ENCODE assay signal across 11 mouse cellular contexts in the genomic region with DNA sequence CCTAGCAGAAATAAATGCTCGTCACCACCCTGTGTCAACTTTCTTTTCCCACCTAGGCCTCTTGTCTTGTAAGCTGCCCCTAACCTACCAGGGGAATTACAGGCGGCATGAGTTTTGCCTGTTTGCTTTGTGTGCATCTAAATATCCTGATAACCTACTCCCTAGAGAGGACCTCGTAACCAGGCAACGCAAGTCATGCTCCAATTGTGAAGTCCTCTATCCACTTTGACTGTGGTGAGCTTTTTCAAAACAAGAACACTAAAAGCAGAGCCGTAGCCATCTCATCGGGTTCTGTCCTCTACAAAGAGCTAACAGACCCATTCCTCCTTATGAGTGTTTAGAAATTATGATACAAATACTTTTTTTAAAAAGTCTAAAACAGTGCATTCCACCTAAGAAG.
DNase-seq lines count a peak whose midpoint lies in the region; ATAC-seq and TF ChIP-seq lines count a peak whose summit lies in the region.
"Had no signal": no experiment of that assay in that cellular context is flagged by ENCODE, and none has a peak within 500 bp of the region (broad histone marks: within the 10 kb centered on the region; RNA-seq: fewer than 3 reads in every experiment).

No protein-coding gene starts in this region.

- H3K36me3 ChIP-seq in heart, embryonic 10.5 days = no peaks in the 10 kb centered on the region
- H3K36me3 ChIP-seq in liver, adult 2 months (ENCODE audit: control insufficient read depth, insufficient read depth, low read length) = no peaks in the 10 kb centered on the region
- no peaks in the 10 kb centered on the region for H3K36me3 ChIP-seq in liver, embryonic 12.5 days
- no peaks in the 10 kb centered on the region for H3K36me3 ChIP-seq in CH12.LX (replicated peaks in 1 of 2; ENCODE audit: control insufficient read depth in 1 of 2, insufficient read depth in 1 of 2, low read length in 1 of 2)
- H3K36me3 ChIP-seq in limb, embryonic 13.5 days = no peaks in the 10 kb centered on the region
- no peaks in the 10 kb centered on the region for H3K36me3 ChIP-seq in forebrain, embryonic 14.5 days (ENCODE audit: control insufficient read depth, insufficient read depth, low read length)
- H3K36me3 ChIP-seq: midbrain, embryonic 12.5 days had no signal

- in situ Hi-C loops in CH12.LX (cut with MboI; ENCODE audit: low pct_ligation_motif_present, low pct_unique_long_range_greater_than_20kb, low sequenced_read_pairs) = no loop called here

- dilution Hi-C loops in CH12.LX (cut with MboI; ENCODE audit: extremely low pct_ligation_motif_present, extremely low pct_unique_long_range_greater_than_20kb, low sequenced_read_pairs) = no loop called here

- H3K4me3 ChIP-seq in heart, embryonic 10.5 days = no peak overlapping the region
- no peak overlapping the region for H3K4me3 ChIP-seq in liver, adult 2 months (ENCODE audit: insufficient read depth, low read depth, low read length)
- no peak overlapping the region for H3K4me3 ChIP-seq in liver, embryonic 12.5 days
- H3K4me3 ChIP-seq in CH12.LX (replicated peaks in 1 of 3; ENCODE audit: low read depth in 2 of 3, low read length in 2 of 3, poor library complexity in 1 of 3) = no peak overlapping the region
- no peak overlapping the region for H3K4me3 ChIP-seq in limb, embryonic 13.5 days
- H3K4me3 ChIP-seq in forebrain, embryonic 14.5 days (ENCODE audit: low read depth, low read length) = no peak overlapping the region
- H3K4me3 ChIP-seq: midbrain, embryonic 12.5 days had no signal

- H3K4me2 ChIP-seq in liver, embryonic 12.5 days = no peak overlapping the region
- H3K4me2 ChIP-seq in CH12.LX (ENCODE audit: insufficient read depth, low read depth, poor library complexity, severe bottlenecking) = no peak overlapping the region; the same call in 1 of the 2 replicates
- no peak overlapping the region for H3K4me2 ChIP-seq in limb, embryonic 13.5 days (replicated peaks)
- no peak overlapping the region for H3K4me2 ChIP-seq in forebrain, embryonic 14.5 days (ENCODE audit: low read length)
- H3K4me2 ChIP-seq: liver, embryonic 11.5 days; midbrain, embryonic 12.5 days had no signal

- peak; percentile 92 for DNase-seq in heart, adult 11 months
- no peak for DNase-seq in heart, embryonic 10.5 days (ENCODE audit: low spot score)
- no peak for DNase-seq in liver, adult 2 months (ENCODE audit: extremely low read depth, low read depth, low spot score)
- DNase-seq in CH12.LX (ENCODE audit: extremely low read depth) = peak; percentile 56
- no peak for DNase-seq in thymus, postnatal 25 days
- DNase-seq in forebrain, embryonic 14.5 days (ENCODE audit: low spot score) = no peak
- DNase-seq: embryo, embryonic 11 days had no signal

- TF ChIP-seq EP300 in CH12.LX (IDR thresholded peaks at IDR 0.05; ENCODE audit: low read length) = no peak

- H3K9me3 ChIP-seq in heart, embryonic 10.5 days = no peaks in the 10 kb centered on the region
- no peaks in the 10 kb centered on the region for H3K9me3 ChIP-seq in liver, embryonic 12.5 days (replicated peaks)
- H3K9me3 ChIP-seq in CH12.LX (replicated peaks; ENCODE audit: low read length) = no peaks in the 10 kb centered on the region
- no peaks in the 10 kb centered on the region for H3K9me3 ChIP-seq in limb, embryonic 13.5 days
- no peaks in the 10 kb centered on the region for H3K9me3 ChIP-seq in forebrain, embryonic 14.5 days (replicated peaks; ENCODE audit: control insufficient read depth, low read length)
- H3K9me3 ChIP-seq: midbrain, embryonic 12.5 days had no signal

- H3K4me1 ChIP-seq in heart, embryonic 10.5 days = peaks cover 20% of the 10 kb centered on the region
- H3K4me1 ChIP-seq in liver, adult 2 months (ENCODE audit: control insufficient read depth, insufficient read depth, low read length) = no peaks in the 10 kb centered on the region; the same call in 1 of the 2 replicates
- no peaks in the 10 kb centered on the region for H3K4me1 ChIP-seq in liver, embryonic 12.5 days
- H3K4me1 ChIP-seq in CH12.LX (ENCODE audit: control insufficient read depth in 1 of 2, insufficient read depth in 2 of 2) = peaks cover 0 to 13% of the 10 kb centered on the region in 2 experiments; a peak in 2 of 4 replicates
- H3K4me1 ChIP-seq in limb, embryonic 13.5 days = peaks cover 32% of the 10 kb centered on the region
- H3K4me1 ChIP-seq in forebrain, embryonic 14.5 days (ENCODE audit: control insufficient read depth, insufficient read depth, low read length) = no peaks in the 10 kb centered on the region

- TF ChIP-seq RAD21 in CH12.LX (IDR thresholded peaks at IDR 0.05; ENCODE audit: low read depth, low read length) = no peak

- TF ChIP-seq POLR2A in liver, adult 2 months (IDR thresholded peaks at IDR 0.05; ENCODE audit: extremely low read depth, insufficient read depth, low read length) = no peak
- TF ChIP-seq POLR2A in CH12.LX (IDR thresholded peaks at IDR 0.05; ENCODE audit: low read depth, low read length) = no peak

- TF ChIP-seq CTCF in liver, adult 2 months (IDR thresholded peaks at IDR 0.05; ENCODE audit: low read depth, low read length) = no peak
- TF ChIP-seq CTCF in CH12.LX (conservative IDR thresholded peaks at IDR 0.05 in 1 of 2, IDR thresholded peaks at IDR 0.05 in 1 of 2; ENCODE audit: low read depth in 2 of 2, low read length in 2 of 2) = no peak

- WGBS in heart, embryonic 10.5 days = 76% methylated on average over 6 of the region's 6 CpGs
- WGBS in liver, adult 2 months = 88% methylated on average over 6 of the region's 6 CpGs
- WGBS in liver, embryonic 12.5 days (ENCODE audit: insufficient replicate concordance) = 68% methylated on average over 6 of the region's 6 CpGs
- 69% methylated on average over 6 of the region's 6 CpGs for WGBS in limb, embryonic 13.5 days
- WGBS in forebrain, embryonic 14.5 days = 83% methylated on average over 6 of the region's 6 CpGs

- H3K27me3 ChIP-seq in heart, embryonic 10.5 days (ENCODE audit: insufficient read depth, poor library complexity, severe bottlenecking) = no peaks in the 10 kb centered on the region
- H3K27me3 ChIP-seq in liver, adult 2 months (ENCODE audit: control insufficient read depth, insufficient read depth, low read length) = no peaks in the 10 kb centered on the region
- no peaks in the 10 kb centered on the region for H3K27me3 ChIP-seq in liver, embryonic 12.5 days (replicated peaks)
- H3K27me3 ChIP-seq in CH12.LX (replicated peaks) = no peaks in the 10 kb centered on the region
- H3K27me3 ChIP-seq in limb, embryonic 13.5 days = no peaks in the 10 kb centered on the region
- H3K27me3 ChIP-seq in forebrain, embryonic 14.5 days (replicated peaks; ENCODE audit: control insufficient read depth, insufficient read depth, low read length) = no peaks in the 10 kb centered on the region
- H3K27me3 ChIP-seq: midbrain, embryonic 12.5 days had no signal

- no peak overlapping the region for H3K27ac ChIP-seq in heart, embryonic 10.5 days
- H3K27ac ChIP-seq in liver, adult 2 months (replicated peaks; ENCODE audit: insufficient read depth, low read depth, low read length) = 0 out of 2 replicates have a peak overlapping the region, but pooled peaks have one; percentile 17
- no peak overlapping the region for H3K27ac ChIP-seq in liver, embryonic 12.5 days
- H3K27ac ChIP-seq in CH12.LX (ENCODE audit: insufficient read depth, low read depth) = no peak overlapping the region
- peak overlapping the region; percentile 78; the same call in 1 of the 2 replicates for H3K27ac ChIP-seq in limb, embryonic 13.5 days
- no peak overlapping the region for H3K27ac ChIP-seq in forebrain, embryonic 14.5 days (ENCODE audit: low read depth, low read length)
- H3K27ac ChIP-seq: midbrain, embryonic 12.5 days had no signal

- H3K9ac ChIP-seq in liver, adult 2 months (ENCODE audit: low read depth, low read length) = no peak overlapping the region
- H3K9ac ChIP-seq in liver, embryonic 12.5 days = no peak overlapping the region
- H3K9ac ChIP-seq in CH12.LX (ENCODE audit: insufficient read depth, low read depth) = no peak overlapping the region
- no peak overlapping the region for H3K9ac ChIP-seq in limb, embryonic 13.5 days
- no peak overlapping the region for H3K9ac ChIP-seq in forebrain, embryonic 14.5 days (ENCODE audit: low read length)
- H3K9ac ChIP-seq: midbrain, embryonic 12.5 days had no signal

- ATAC-seq in liver, embryonic 12.5 days = no peak
- no peak for ATAC-seq in limb, embryonic 13.5 days (ENCODE audit: low FRiP score, low read depth)
- no peak for ATAC-seq in forebrain, embryonic 14.5 days

- H3K79me2 ChIP-seq in liver, adult 2 months (ENCODE audit: control insufficient read depth, insufficient read depth, low read length) = no peaks in the 10 kb centered on the region
- H3K79me2 ChIP-seq in CH12.LX (replicated peaks; ENCODE audit: control insufficient read depth, extremely low read depth, insufficient read depth, poor library complexity, severe bottlenecking) = no peaks in the 10 kb centered on the region

TF ChIP-seq in CH12.LX, 34 proteins besides CTCF, POLR2A, EP300 and RAD21:
- TF ChIP-seq POLR2AphosphoS2 (IDR thresholded peaks at IDR 0.05; ENCODE audit: low read depth, low read length) (no peak), IRF4 (IDR thresholded peaks at IDR 0.05; ENCODE audit: low read depth, low read length) (no peak), HCFC1 (IDR thresholded peaks at IDR 0.05; ENCODE audit: low read depth, low read length) (no peak), CHD2 (IDR thresholded peaks at IDR 0.05; ENCODE audit: low read length) (no peak), PAX5 (IDR thresholded peaks at IDR 0.05; ENCODE audit: low read length) (no peak), TBP (conservative IDR thresholded peaks at IDR 0.05; ENCODE audit: low read depth, low read length) (no peak), SMC3 (IDR thresholded peaks at IDR 0.05; ENCODE audit: low read depth, low read length) (no peak), E2F4 (IDR thresholded peaks at IDR 0.05; ENCODE audit: insufficient replicate concordance, low read depth, low read length) (no peak), SIN3A (IDR thresholded peaks at IDR 0.05; ENCODE audit: low read length) (no peak), NRF1 (IDR thresholded peaks at IDR 0.05; ENCODE audit: low read depth, low read length) (no peak), ELF1 (IDR thresholded peaks at IDR 0.05; ENCODE audit: low read depth, low read length) (no peak)

Comparison
In these comparisons a context has a peak if more than half of its experiments do, and no peak if none do; other contexts are left out.
1. DNase-seq: peak in heart, adult 11 months (single experiment) and CH12.LX (single experiment); none in heart, embryonic 10.5 days (single experiment), liver, adult 2 months (single experiment), thymus, postnatal 25 days (single experiment) and forebrain, embryonic 14.5 days (single experiment).
2. H3K27ac ChIP-seq: peak in liver, adult 2 months (single experiment) and limb, embryonic 13.5 days (single experiment); none in heart, embryonic 10.5 days (single experiment), liver, embryonic 12.5 days (single experiment), CH12.LX (single experiment) and forebrain, embryonic 14.5 days (single experiment).